Mouse (Mus musculus) heart, adult 2 months (tissue): ENCODE measurements around the gene Brf1.

Experiments
- CTCF ChIP-seq: fragments of 200-600 bp; IDR thresholded peaks from 2 replicates; pipeline ENCODE4 v1.8.1; 2022; ENCODE audit warnings: antibody characterized with exemption, mild to moderate bottlenecking, moderate library complexity
- POLR2A ChIP-seq: fragments of 200-500 bp; IDR thresholded peaks from 2 replicates; pipeline ENCODE4 v1.6.1; 2011; ENCODE audit warnings: mild to moderate bottlenecking, low read depth, low read length, control low read depth; ENCODE audit not compliant: insufficient read depth

- no peak for TF ChIP-seq CTCF
- TF ChIP-seq POLR2A: no peak
Observed at GRCm38 (mm10) chr12:112969616-112970015, 30.9 kb downstream of the Brf1 start.
